In the genomic region with DNA sequence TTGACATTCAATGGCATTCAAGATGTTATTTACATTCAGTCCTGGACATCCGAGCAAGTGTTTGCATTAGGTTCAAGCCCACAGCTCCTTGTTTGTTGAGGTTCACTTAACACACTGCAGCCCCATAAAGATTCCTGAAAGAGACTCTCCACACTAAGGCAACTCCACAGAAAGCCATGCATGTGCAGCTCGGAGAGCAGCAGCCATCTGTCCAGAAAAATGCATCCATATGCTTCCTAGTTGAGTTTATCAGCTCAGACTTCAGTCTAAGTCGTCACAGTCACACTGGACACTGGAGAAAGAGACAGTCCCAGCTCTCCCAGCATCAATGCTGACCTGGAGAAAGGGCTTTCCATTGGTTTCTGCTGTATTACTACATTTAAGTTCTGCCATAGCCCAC, we compare ENCODE assay signal across 16 mouse cellular contexts.
"Had no signal": no experiment of that assay in that cellular context is flagged by ENCODE, and none has a peak within 500 bp of the region (broad histone marks: within the 10 kb centered on the region; RNA-seq: fewer than 3 reads in every experiment).

No protein-coding gene starts in this region.

- H3K4me1 ChIP-seq: midbrain, embryonic 10.5 days; neural tube, embryonic 13.5 days had no signal

- H3K4me2 ChIP-seq: limb, embryonic 13.5 days; neural tube, embryonic 13.5 days had no signal

- H3K27ac ChIP-seq: kidney, postnatal 0 days; limb, embryonic 13.5 days; liver, embryonic 14.5 days; midbrain, embryonic 10.5 days; neural tube, embryonic 13.5 days had no signal

- H3K36me3 ChIP-seq: limb, embryonic 13.5 days; midbrain, embryonic 10.5 days; neural tube, embryonic 13.5 days had no signal

- H3K4me3 ChIP-seq: limb, embryonic 13.5 days; midbrain, embryonic 10.5 days; neural tube, embryonic 13.5 days had no signal

- H3K9ac ChIP-seq: limb, embryonic 13.5 days; liver, embryonic 14.5 days; neural tube, embryonic 13.5 days had no signal

- ATAC-seq: lung, postnatal 0 days; midbrain, embryonic 16.5 days had no signal

- H3K27me3 ChIP-seq: limb, embryonic 13.5 days; neural tube, embryonic 13.5 days had no signal

- H3K9me3 ChIP-seq: limb, embryonic 13.5 days; midbrain, embryonic 10.5 days; neural tube, embryonic 13.5 days had no signal

- DNase-seq: kidney, adult 11 months; kidney, adult 9 months; kidney, postnatal 36 days; lung, adult 18-20 months; lung, postnatal 4 days; retina, postnatal 1 day; right cerebral cortex, postnatal 14 days; thymus, adult 18-20 months; thymus, postnatal 14 days had no signal
